In the genomic region with DNA sequence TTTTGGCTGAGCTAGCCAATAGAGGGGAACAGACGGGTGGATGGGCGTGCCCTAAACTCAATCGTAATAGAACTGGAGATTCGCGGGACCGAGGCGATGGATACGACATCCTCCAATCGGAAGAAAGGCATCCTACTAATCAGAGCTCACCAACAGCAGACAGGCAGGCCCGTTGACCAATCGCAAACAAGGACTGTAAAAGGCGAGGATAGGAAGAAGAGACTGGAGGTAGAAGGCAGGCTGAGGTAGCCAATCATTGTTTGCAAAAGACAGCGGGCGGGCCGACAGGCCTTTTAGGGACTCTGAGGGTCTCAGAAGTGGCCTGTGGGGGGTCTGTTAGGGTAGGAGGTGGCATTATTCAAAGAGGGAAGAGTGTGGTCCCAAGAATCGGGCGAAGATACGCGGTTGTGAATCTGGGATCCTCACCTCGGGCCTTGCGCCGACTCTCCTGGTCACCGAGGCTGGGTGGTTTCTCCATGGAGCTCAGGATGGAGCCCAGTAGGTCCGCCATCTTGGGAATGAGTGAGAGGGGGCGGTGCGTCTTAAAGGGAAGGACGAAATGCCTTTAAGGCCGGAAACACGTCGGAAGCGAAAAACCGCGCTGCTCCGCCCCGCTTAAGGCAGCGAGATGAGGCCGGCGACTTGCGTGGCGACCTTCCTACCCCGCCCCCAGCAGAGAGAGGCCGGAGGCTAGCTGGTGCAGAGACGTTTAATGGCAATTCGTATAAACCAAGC, we compare ENCODE assay signal across 8 mouse cellular contexts. TPM values are rescaled to one million over a fixed set of nuclear protein-coding genes. Genes with fewer than 3 reads are reported as not detected.
A peak's percentile ranks its signal among the peaks of the same experiment; 100 is the strongest.
DNase-seq lines count a peak whose midpoint lies in the region; ATAC-seq and TF ChIP-seq lines count a peak whose summit lies in the region.

A gene (minus strand): TSS at position 646 of the 735 bp plus-strand sequence.

- peak within 1 kb of the TSS; percentile 83 for H3K27ac ChIP-seq in cortical plate, adult 2 months (ENCODE audit: insufficient read depth, low read length)

- peak; percentile 97 to 98 for DNase-seq in gastrocnemius, adult 8-10 months (ENCODE audit: low spot score in 2 of 2)
- peak; percentile 98 for DNase-seq in hindlimb bud, embryonic 11.5 days (ENCODE audit: extremely low spot score, low read depth, low spot score)
- DNase-seq in left cerebral cortex, adult 8-10 months (ENCODE audit: low spot score in 2 of 2): peak; percentile 97 to 100
- DNase-seq in right cerebral cortex, postnatal 10 days (ENCODE audit: low spot score in 2 of 2): peak; percentile 99 to 100
- DNase-seq in urinary bladder, postnatal 25 days (ENCODE audit: low spot score): peak; percentile 87

- TF ChIP-seq CTCF in cortical plate, adult 2 months (IDR thresholded peaks at IDR 0.05; ENCODE audit: extremely low read depth, insufficient read depth, low read length): no peak

- peaks cover 73% of the 10 kb centered on the region for H3K36me3 ChIP-seq in megakaryocyte, embryonic 14.5 days (replicated peaks; ENCODE audit: low read length)

- no peaks in the 10 kb centered on the region for H3K4me1 ChIP-seq in cortical plate, adult 2 months (ENCODE audit: control insufficient read depth, insufficient read depth, low read length)
- H3K4me1 ChIP-seq in megakaryocyte, embryonic 14.5 days: peaks cover 74% of the 10 kb centered on the region

- TF ChIP-seq POLR2A in cortical plate, adult 2 months (IDR thresholded peaks at IDR 0.05; ENCODE audit: extremely low read depth, insufficient read depth, low read length): peak; percentile 82

- ATAC-seq in activated CD4-positive, CD25-positive, alpha-beta regulatory T cell, adult 4 months: peak; percentile 88

- H3K27me3 ChIP-seq in megakaryocyte, embryonic 14.5 days (replicated peaks): no peaks in the 10 kb centered on the region

- no peaks in the 10 kb centered on the region for H3K9me3 ChIP-seq in megakaryocyte, embryonic 14.5 days

- peak within 1 kb of the TSS; percentile 42 for H3K4me3 ChIP-seq in cortical plate, adult 2 months (ENCODE audit: insufficient read depth, low read length)
- H3K4me3 ChIP-seq in megakaryocyte, embryonic 14.5 days (replicated peaks): peak within 1 kb of the TSS; percentile 97

RNA-seq across cellular contexts. Expression of the gene that starts here (rescaled TPM):
- polyA plus RNA-seq in activated CD4-positive, CD25-positive, alpha-beta regulatory T cell, adult 4 months (2017; shearing (Covaris generic)): 100 to 1,000 TPM; 126 to 150 TPM
- polyA plus RNA-seq in cortical plate, adult 2 months (2012; rRNA removed): 74.5 and 81.9 TPM in 2 replicates
- total RNA-seq in gastrocnemius, adult 8-10 months (2022): 10 to 100 TPM; 77.0 to 99.5 (median 81.7) TPM
- 10 to 100 TPM; 52.5 to 69.9 (median 59.3) TPM for total RNA-seq in left cerebral cortex, adult 8-10 months (2022)
- 40.5 and 288 TPM in 2 replicates for polyA plus RNA-seq in megakaryocyte, embryonic 14.5 days (2012; ENCODE audit: insufficient read depth, low replicate concordance)

Comparison
In these comparisons a context has a peak if more than half of its experiments do, and no peak if none do; other contexts are left out.
1. Peak in every context shown above with its lines: DNase-seq, ATAC-seq, H3K4me3 ChIP-seq and H3K27ac ChIP-seq.